Mouse (Mus musculus): ENCODE measurements around the gene Tmem26.

The Tmem26 gene

GRCm38 (mm10) chr10:68750921-68751320, 27.5 kb downstream of the Tmem26 start:
- no peak for DNase-seq (ENCODE audit: low read depth, low spot score)

GRCm38 (mm10) chr10:68759238-68759637, 35.8 kb downstream of the Tmem26 start:
- DNase-seq (ENCODE audit: low read depth, low spot score): no peak

- no peak for DNase-seq (ENCODE audit: low read depth, low spot score)
Observed at GRCm38 (mm10) chr10:68759789-68760188, 36.3 kb downstream of the Tmem26 start.

GRCm38 (mm10) chr10:68781067-68781868, 57.8 kb downstream of the Tmem26 start:
- DNase-seq (ENCODE audit: low read depth, low spot score): no peak

GRCm38 (mm10) chr10:68782724-68783123, 59.3 kb downstream of the Tmem26 start:
- no peak for DNase-seq (ENCODE audit: low read depth, low spot score)

GRCm38 (mm10) chr10:68783856-68784255, 60.4 kb downstream of the Tmem26 start:
- DNase-seq (ENCODE audit: low read depth, low spot score): no peak

- no peak for DNase-seq (ENCODE audit: low read depth, low spot score)
Observed at GRCm38 (mm10) chr10:68784463-68784862, 61.0 kb downstream of the Tmem26 start.

GRCm38 (mm10) chr10:68795466-68795865, 72.0 kb downstream of the Tmem26 start:
- no peak for DNase-seq (ENCODE audit: low read depth, low spot score)

GRCm38 (mm10) chr10:68799883-68800282, 76.4 kb downstream of the Tmem26 start:
- DNase-seq (ENCODE audit: low read depth, low spot score): no peak

GRCm38 (mm10) chr10:68800339-68800738, 76.9 kb downstream of the Tmem26 start:
- no peak for DNase-seq (ENCODE audit: low read depth, low spot score)

GRCm38 (mm10) chr10:68806328-68806727, 82.9 kb downstream of the Tmem26 start:
- DNase-seq (ENCODE audit: low read depth, low spot score): peak; percentile 40

GRCm38 (mm10) chr10:68810958-68811357, 87.5 kb downstream of the Tmem26 start:
- no peak for DNase-seq (ENCODE audit: low read depth, low spot score)

- DNase-seq (ENCODE audit: low read depth, low spot score): no peak
Observed at GRCm38 (mm10) chr10:68812699-68813098, 89.3 kb downstream of the Tmem26 start.

- DNase-seq (ENCODE audit: low read depth, low spot score): no peak
Observed at GRCm38 (mm10) chr10:68817281-68817680, 93.8 kb downstream of the Tmem26 start.

- DNase-seq (ENCODE audit: low read depth, low spot score): no peak
Observed at GRCm38 (mm10) chr10:68818065-68818759, 94.8 kb downstream of the Tmem26 start.

- DNase-seq (ENCODE audit: low read depth, low spot score): no peak
Observed at GRCm38 (mm10) chr10:68824519-68824918, 101.1 kb downstream of the Tmem26 start.
